Mouse (Mus musculus) megakaryocyte, embryonic 14.5 days (primary cell): ENCODE results near the gene F12.

ENCODE experiments used
- FLI1 ChIP-seq: IDR thresholded peaks from 2 replicates; pipeline ENCODE4 v1.6.1; 2012; ENCODE audit warnings: low read length, inconsistent platforms, mixed read lengths
- GATA1 ChIP-seq: IDR thresholded peaks from 3 replicates; pipeline ENCODE4 v1.6.1; 2012; ENCODE audit warnings: mixed read lengths, low read length, inconsistent platforms, borderline replicate concordance

DNA sequence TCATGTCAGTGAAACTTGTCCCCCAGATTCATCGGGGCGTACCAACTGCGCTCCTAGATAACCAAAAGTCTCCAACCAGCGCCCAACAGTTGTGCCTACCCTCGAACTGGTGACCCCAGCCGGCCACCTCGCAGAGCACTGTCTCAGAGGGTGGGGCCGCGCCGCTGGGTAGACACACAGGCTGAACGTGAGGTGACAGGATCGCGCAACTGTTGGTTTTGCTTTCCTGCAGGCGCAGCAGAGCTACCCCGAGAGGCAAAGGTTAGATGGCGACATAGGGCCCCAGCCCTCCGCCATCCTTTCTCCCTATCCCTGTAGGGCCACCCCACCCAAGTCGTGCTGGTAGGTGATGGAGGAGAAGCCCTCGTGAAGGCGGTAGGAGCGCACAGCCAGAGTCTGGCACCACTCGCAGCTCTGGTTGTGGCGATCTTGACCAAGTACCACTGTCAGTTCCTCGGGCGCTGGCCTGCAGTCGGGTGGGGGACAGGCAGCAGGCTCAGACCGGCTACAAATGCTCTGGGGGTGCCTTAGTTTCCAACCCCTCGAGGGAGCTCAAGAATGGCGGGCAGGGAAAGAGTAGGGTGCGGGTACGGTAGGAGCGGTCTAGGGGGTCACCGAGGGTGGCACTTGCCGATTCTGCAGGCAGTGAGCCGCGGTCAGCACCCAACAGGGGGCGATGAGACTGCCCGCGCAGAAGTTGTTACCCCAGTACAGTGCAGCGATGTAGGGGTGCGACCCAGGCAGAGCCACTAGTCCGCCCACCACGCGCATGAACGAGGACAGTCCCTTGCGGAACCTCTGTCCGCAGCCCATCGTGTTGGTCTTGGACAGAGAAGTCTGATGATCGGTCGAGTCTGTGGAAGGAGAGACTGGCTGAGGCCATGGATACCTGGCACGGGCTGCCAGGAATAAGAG, 6.3 kb downstream of the F12 start:
- TF ChIP-seq GATA1 (no peak), FLI1 (no peak)
